Mouse (Mus musculus) lung, embryonic 15.5 days (tissue): ENCODE data around the gene Sik3. TPM values are rescaled to one million over a fixed set of nuclear protein-coding genes. Genes with fewer than 3 reads are reported as not detected.
A peak's percentile ranks its signal among the peaks of the same experiment; 100 is the strongest.

Experiments used
- ATAC-seq: fragments of 200-750 bp; cut with Nextera tagmentation; 2 replicates; pipeline ENCODE4 v1.8.0; 2017; ENCODE audit warnings: moderate number of reproducible peaks, borderline replicate concordance; ENCODE audit not compliant: low FRiP score, low TSS enrichment; ENCODE audit errors: extremely low read depth
- H3K27ac ChIP-seq: fragments of 300-500 bp; sonication (generic); 2 replicates; pipeline ENCODE4 v1.5.1; 2015; ENCODE audit warnings: moderate library complexity, mild to moderate bottlenecking, inconsistent platforms
- H3K27me3 ChIP-seq: fragments of 300-500 bp; sonication (generic); 2 replicates; pipeline ENCODE4 v1.6.1; 2015; ENCODE audit warnings: inconsistent platforms
- H3K36me3 ChIP-seq: fragments of 300-500 bp; sonication (generic); 2 replicates; pipeline ENCODE4 v1.6.1; 2015; ENCODE audit warnings: inconsistent platforms
- H3K4me1 ChIP-seq: fragments of 300-500 bp; sonication (generic); 2 replicates; pipeline ENCODE4 v1.6.1; 2015; ENCODE audit warnings: inconsistent platforms
- H3K4me2 ChIP-seq: fragments of 300-500 bp; sonication (generic); 2 replicates; pipeline ENCODE4 v1.6.1; 2015; ENCODE audit warnings: inconsistent platforms, mild to moderate bottlenecking, moderate library complexity
- H3K4me3 ChIP-seq: fragments of 300-500 bp; sonication (generic); 2 replicates; pipeline ENCODE4 v1.5.1; 2015; ENCODE audit warnings: mild to moderate bottlenecking, inconsistent platforms
- H3K9ac ChIP-seq: fragments of 300-500 bp; sonication (generic); 2 replicates; pipeline ENCODE4 v1.6.1; 2015; ENCODE audit warnings: inconsistent platforms
- H3K9me3 ChIP-seq: fragments of 300-500 bp; sonication (generic); 2 replicates; pipeline ENCODE4 v1.6.1; 2016; ENCODE audit warnings: inconsistent platforms
- WGBS: fragments of 180-500 bp; shearing (Covaris S2); methylation state at CpG from one replicate; pipeline ENCODE4 v1.1.7; 2015; 5-methylcytosine and 5-hydroxymethylcytosine counted together
- polyA plus RNA-seq: library from polyadenylated mRNA; unstranded; fragments of >200 nt; fragmentation: Nextera tagmentation; extraction: Ambion mirVana; gene quantifications from 2 replicates; pipeline ENCODE4 v1.2.1, GENCODE M21; 2015

The Sik3 gene
- polyA plus RNA-seq = 12.8 TPM in 2 replicates

GRCm38 (mm10) chr9:46012091-46013008 is at the start of gene Sik3, which contains the start of gene Pafah1b2:
TSS of gene Sik3 (plus strand) at chr9:46012820.
TSS of gene Pafah1b2 (minus strand) at chr9:46012690.
- Histone ChIP-seq H3K9me3 (no peaks in the 10 kb centered on the region), H3K4me3 (peak within 1 kb of the TSS; percentile 99), H3K4me2 (peak within 1 kb of the TSS; percentile 71), H3K9ac (peak within 1 kb of the TSS; percentile 95), H3K4me1 (peaks cover 53% of the 10 kb centered on the region), H3K36me3 (no peaks in the 10 kb centered on the region), H3K27me3 (no peaks in the 10 kb centered on the region), H3K27ac (peak within 1 kb of the TSS; percentile 95)
- peak; percentile 90 for ATAC-seq
- WGBS = 2% methylated on average over 57 of the region's 78 CpGs

DNA sequence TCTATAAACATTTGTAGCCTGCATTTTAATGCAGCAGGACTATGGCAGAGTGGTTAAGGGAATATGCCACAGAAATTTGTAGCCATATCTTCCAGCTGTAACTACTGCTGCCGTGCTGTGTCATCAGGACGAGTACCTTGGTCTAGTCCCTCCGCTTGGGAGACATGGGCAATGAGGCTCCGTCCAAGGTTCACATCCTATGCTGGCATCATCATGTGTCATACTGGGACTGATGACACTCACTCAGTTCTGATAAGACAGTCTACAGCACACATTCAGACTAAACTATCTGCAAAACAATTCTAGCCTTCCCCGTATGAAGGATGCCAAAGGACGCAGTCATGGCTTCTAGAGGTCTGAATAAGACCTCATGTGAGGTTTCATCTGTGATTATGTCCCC is 49.0 kb upstream of the Sik3 start:
- no peak for ATAC-seq
- H3K27ac ChIP-seq = no peak overlapping the region
- peaks cover 52% of the 10 kb centered on the region for H3K36me3 ChIP-seq
- H3K27me3 ChIP-seq = no peaks in the 10 kb centered on the region
- no peaks in the 10 kb centered on the region for H3K9me3 ChIP-seq
- WGBS = 82% methylated on average over 6 of the region's 6 CpGs
- H3K4me2 ChIP-seq = no peak overlapping the region
- H3K4me3 ChIP-seq = no peak overlapping the region
- H3K4me1 ChIP-seq = 0 out of 2 replicates have a peak, but pooled peaks cover 3% of the 10 kb centered on the region
- H3K9ac ChIP-seq = no peak overlapping the region

- no peaks in the 10 kb centered on the region for H3K27me3 ChIP-seq
- H3K9me3 ChIP-seq = no peaks in the 10 kb centered on the region
- no peak overlapping the region for H3K9ac ChIP-seq
- ATAC-seq = no peak
- WGBS = 73% methylated on average over 2 of the region's 2 CpGs
- H3K36me3 ChIP-seq = peaks cover 46% of the 10 kb centered on the region
- H3K4me3 ChIP-seq = no peak overlapping the region
- no peak overlapping the region for H3K27ac ChIP-seq
- no peak overlapping the region for H3K4me2 ChIP-seq
- H3K4me1 ChIP-seq = peaks cover 5% of the 10 kb centered on the region; the same call in 1 of the 2 replicates
These were observed 35.7 kb upstream of the Sik3 start for GRCm38 (mm10) chr9:45976884-45977283.

DNA sequence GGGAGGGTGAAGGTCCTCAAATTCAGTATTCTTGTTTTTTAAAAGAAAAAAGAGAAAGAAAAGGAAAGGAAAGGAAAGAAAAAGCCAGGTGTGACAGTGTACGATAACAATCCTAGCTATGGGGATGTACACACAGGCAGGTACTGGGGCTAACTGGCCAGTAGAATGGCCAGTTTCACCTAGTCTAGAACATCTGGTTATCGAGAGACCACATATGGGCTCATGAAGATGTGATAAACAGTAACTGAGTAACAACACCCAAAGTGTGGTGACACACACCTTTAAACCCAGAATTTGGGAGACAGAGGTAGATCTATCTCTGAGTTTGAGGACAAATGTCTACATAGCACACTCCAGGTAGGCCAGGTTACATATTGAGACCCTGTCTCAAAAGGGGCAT is 32.8 kb upstream of the Sik3 start:
- no peak overlapping the region for H3K4me3 ChIP-seq
- peaks cover 21% of the 10 kb centered on the region for H3K4me1 ChIP-seq
- 86% methylated on average over 2 of the region's 2 CpGs for WGBS
- H3K27me3 ChIP-seq = no peaks in the 10 kb centered on the region
- no peak for ATAC-seq
- peaks cover 20% of the 10 kb centered on the region for H3K36me3 ChIP-seq
- no peak overlapping the region for H3K27ac ChIP-seq
- H3K9ac ChIP-seq = no peak overlapping the region
- H3K4me2 ChIP-seq = no peak overlapping the region
- H3K9me3 ChIP-seq = no peaks in the 10 kb centered on the region

DNA sequence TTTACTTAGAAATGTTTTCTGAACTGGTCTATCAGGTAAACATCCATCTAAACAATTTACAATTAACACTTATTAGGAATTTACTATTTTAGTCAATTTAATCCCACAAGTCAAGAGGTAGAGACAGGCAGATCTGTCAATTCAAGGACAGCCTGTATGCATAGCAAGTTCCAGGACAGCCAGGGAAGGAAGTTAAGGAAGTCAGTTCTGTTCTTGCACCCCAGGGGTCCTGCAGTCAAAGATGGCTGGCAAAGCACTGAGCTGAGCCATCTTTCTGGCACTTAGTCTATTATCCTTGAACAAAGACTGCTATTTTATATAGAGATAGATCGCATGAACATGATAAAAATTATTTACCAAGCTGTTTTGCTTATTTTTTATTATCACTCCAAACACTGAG is 32.0 kb upstream of the Sik3 start:
- no peaks in the 10 kb centered on the region for H3K27me3 ChIP-seq
- H3K4me1 ChIP-seq = peaks cover 25% of the 10 kb centered on the region
- H3K9me3 ChIP-seq = no peaks in the 10 kb centered on the region
- 89% methylated on average over 1 of the region's 1 CpGs for WGBS
- no peak overlapping the region for H3K27ac ChIP-seq
- no peak overlapping the region for H3K4me3 ChIP-seq
- peaks cover 13% of the 10 kb centered on the region for H3K36me3 ChIP-seq
- H3K9ac ChIP-seq = no peak overlapping the region
- no peak for ATAC-seq
- no peak overlapping the region for H3K4me2 ChIP-seq

- Histone ChIP-seq H3K27ac (no peak overlapping the region), H3K4me3 (no peak overlapping the region), H3K9me3 (no peaks in the 10 kb centered on the region), H3K4me2 (no peak overlapping the region), H3K36me3 (peaks cover 8% of the 10 kb centered on the region; the same call in 1 of the 2 replicates), H3K4me1 (peaks cover 25% of the 10 kb centered on the region), H3K9ac (no peak overlapping the region), H3K27me3 (no peaks in the 10 kb centered on the region)
- no peak for ATAC-seq
These were observed 31.3 kb upstream of the Sik3 start for GRCm38 (mm10) chr9:45981331-45981730.

- ATAC-seq = no peak
- H3K4me3 ChIP-seq = peak overlapping the region; percentile 90
- H3K36me3 ChIP-seq = no peaks in the 10 kb centered on the region
- no peaks in the 10 kb centered on the region for H3K27me3 ChIP-seq
- no peaks in the 10 kb centered on the region for H3K9me3 ChIP-seq
- peak overlapping the region; percentile 93 for H3K9ac ChIP-seq
- H3K4me1 ChIP-seq = peaks cover 25% of the 10 kb centered on the region
- H3K27ac ChIP-seq = peak overlapping the region; percentile 92
- under 1% methylated on average over 23 of the region's 23 CpGs for WGBS
- H3K4me2 ChIP-seq = peak overlapping the region; percentile 78
These were observed 28.8 kb upstream of the Sik3 start for GRCm38 (mm10) chr9:45983676-45984408.

- Histone ChIP-seq H3K9me3 (no peaks in the 10 kb centered on the region), H3K4me1 (peaks cover 25% of the 10 kb centered on the region), H3K27ac (peak overlapping the region; percentile 92), H3K9ac (peak overlapping the region; percentile 93), H3K36me3 (no peaks in the 10 kb centered on the region), H3K27me3 (no peaks in the 10 kb centered on the region), H3K4me3 (peak overlapping the region; percentile 90), H3K4me2 (peak overlapping the region; percentile 78)
- ATAC-seq = peak; percentile 95
- WGBS = under 1% methylated on average over 47 of the region's 76 CpGs
These were observed 28.0 kb upstream of the Sik3 start for GRCm38 (mm10) chr9:45984409-45985228.

DNA sequence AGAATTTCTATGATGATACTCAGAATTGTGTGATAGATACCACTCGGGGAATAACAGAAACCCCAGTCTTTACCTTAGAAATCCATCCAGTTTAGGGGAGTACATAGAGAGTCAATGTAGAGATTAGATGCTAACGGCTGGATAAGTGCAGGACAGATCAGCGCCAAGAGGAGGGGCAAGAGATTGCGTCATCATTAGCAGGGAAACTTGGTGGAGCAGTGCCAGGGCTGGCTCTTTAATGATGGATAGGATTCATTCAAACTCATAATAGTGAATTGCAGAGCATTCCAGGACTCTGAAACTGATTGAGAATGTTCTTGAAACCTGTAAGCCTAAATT is 27.4 kb upstream of the Sik3 start:
- Histone ChIP-seq H3K27ac (peak overlapping the region; percentile 92), H3K36me3 (no peaks in the 10 kb centered on the region), H3K9ac (peak overlapping the region; percentile 93), H3K4me2 (peak overlapping the region; percentile 78), H3K9me3 (no peaks in the 10 kb centered on the region), H3K4me1 (peaks cover 25% of the 10 kb centered on the region), H3K27me3 (no peaks in the 10 kb centered on the region), H3K4me3 (peak overlapping the region; percentile 90)
- peak; percentile 71 for ATAC-seq
- 0% methylated on average over 4 of the region's 4 CpGs for WGBS

- Histone ChIP-seq H3K4me1 (no peaks in the 10 kb centered on the region), H3K36me3 (no peaks in the 10 kb centered on the region), H3K9ac (no peak overlapping the region), H3K4me3 (no peak overlapping the region), H3K27ac (no peak overlapping the region), H3K27me3 (no peaks in the 10 kb centered on the region), H3K9me3 (no peaks in the 10 kb centered on the region), H3K4me2 (no peak overlapping the region)
- WGBS = 68% methylated on average over 4 of the region's 4 CpGs
- no peak for ATAC-seq
These were observed 13.6 kb upstream of the Sik3 start for GRCm38 (mm10) chr9:45999009-45999408.

DNA sequence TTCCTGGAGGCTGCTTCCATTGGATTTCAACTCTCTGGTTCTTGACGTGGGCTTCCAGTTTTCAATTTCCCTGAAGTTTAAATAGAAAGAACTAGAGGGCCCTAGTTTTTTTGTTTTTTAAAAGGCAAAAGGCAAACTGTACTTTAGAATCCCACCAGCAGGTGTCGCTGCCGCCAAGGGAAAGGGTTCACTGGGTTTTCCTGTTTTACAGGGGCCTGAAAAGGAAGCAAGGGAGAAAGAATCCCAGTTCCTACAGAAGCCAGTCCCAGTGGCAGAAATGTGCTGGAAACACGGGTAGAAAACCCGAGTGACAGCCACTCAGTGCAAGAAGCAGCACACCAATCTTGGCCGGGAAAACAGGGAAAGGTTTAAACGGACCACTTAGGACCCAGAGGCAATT is 8.9 kb upstream of the Sik3 start:
- Histone ChIP-seq H3K4me1 (no peaks in the 10 kb centered on the region), H3K36me3 (no peaks in the 10 kb centered on the region), H3K27me3 (no peaks in the 10 kb centered on the region), H3K9me3 (no peaks in the 10 kb centered on the region), H3K9ac (no peak overlapping the region), H3K4me3 (no peak overlapping the region), H3K27ac (no peak overlapping the region), H3K4me2 (no peak overlapping the region)
- WGBS = 9% methylated on average over 7 of the region's 7 CpGs
- no peak for ATAC-seq
